Mouse (Mus musculus): Measurements from ENCODE around the gene Gm12830. TPM values are rescaled to one million over a fixed set of nuclear protein-coding genes. Genes with fewer than 3 reads are reported as not detected.

Gene Gm12830
- polyA plus RNA-seq, 1 experiment, result not detected

- no peak for DNase-seq (ENCODE audit: low read depth)
Observed at GRCm38 (mm10) chr4:114844600-114844999, 23.1 kb downstream of the Gm12830 start.

- no peak for DNase-seq (ENCODE audit: low read depth)
Observed at GRCm38 (mm10) chr4:114845622-114846021, 24.1 kb downstream of the Gm12830 start.

DNA sequence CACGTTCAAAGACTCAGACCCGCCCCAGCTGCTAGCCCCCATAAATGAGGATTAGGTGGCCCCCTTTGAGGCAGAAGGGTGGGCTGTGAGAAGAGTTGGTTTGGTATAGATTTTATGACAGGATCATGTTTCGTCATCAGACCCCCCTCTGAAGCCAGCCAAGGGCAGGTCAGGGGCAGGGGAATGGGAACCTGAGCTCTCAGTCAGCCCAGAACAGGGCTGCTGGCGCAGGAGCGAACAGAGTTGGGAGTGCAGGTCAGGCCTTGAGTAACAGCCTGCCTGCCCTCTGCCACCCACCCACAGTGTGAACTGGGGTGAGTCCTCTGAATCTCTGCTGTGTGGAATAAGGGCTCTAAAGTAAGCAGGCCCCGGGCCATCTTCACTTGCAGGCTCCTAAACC is 25.2 kb downstream of the Gm12830 start:
- no peak for DNase-seq (ENCODE audit: low read depth)

DNA sequence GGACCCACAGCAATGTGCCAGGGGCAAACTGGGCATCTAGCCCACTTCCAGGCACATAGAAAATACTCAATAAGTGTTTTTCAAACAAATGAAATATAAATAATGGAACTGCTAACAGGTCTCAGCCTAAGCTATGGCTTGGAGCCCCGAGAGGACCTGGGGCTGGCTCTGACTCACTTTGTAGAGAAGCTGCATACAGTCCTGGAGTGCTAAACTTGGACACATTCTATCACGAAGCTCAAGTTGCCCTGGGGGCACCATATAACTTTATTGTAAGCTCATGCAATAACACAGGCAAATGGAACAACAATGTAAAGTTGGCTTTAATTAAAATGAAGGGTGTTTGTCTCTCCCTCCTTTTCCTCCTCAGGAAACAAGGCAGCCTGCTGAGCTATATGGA is 32.4 kb downstream of the Gm12830 start:
- DNase-seq (ENCODE audit: low read depth), result no peak

DNA sequence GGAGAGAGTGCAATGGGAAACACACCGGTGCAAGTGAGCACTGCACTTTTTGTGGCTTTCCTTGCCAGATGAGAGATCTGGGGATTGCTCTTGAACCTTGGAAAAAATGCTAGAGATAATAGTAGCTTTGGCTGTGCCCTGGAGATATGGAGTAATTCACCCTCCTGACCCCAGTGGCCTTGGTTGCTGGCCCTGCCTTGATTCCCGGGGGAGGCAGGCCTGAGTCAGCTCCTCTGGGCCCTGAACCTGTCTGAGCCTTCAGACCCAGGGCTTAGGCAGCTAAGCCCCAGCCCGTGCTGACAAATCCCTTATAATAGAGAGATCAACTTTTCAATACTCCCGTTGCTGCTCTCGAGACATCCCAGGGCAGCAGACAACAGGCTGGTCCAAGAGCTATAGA is 36.9 kb downstream of the Gm12830 start:
- no peak for DNase-seq (ENCODE audit: low read depth)

GRCm38 (mm10) chr4:114863166-114863565 is 41.6 kb downstream of the Gm12830 start:
- no peak for DNase-seq (ENCODE audit: low read depth)

DNA sequence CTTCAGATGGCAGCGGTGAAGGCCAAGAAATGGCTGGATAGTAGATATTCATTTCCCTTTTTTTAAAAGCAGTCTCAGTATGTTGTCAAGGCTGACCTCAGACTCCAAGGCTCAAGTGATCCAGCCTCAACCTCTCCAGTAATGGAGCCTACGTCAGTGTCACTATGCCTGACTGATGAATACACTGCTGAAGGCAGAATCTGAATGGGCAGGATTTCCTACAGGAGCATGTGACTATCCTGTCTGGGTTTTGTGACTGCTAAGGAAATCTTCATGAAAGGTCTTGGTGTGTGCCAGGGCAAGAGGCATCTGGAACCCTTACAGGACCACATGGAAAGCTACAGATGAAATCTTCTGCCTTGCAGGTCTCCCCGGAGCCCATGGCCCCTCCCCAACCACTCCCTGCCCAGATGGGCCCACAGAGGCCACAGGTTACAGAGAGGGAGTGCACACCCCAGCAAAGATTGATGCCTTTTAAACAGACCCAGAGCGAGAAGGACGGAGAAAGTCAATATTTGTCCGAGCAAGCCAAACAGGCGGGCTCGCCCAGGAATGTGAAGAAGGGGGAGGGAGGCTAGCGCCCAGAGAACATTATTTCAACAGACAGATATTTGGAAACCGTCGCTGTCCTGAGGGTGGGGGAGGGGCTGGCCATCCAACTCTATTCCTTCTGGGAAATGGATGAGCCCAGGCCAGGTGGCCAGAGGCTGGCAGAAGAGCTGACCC is 48.4 kb downstream of the Gm12830 start:
- DNase-seq (ENCODE audit: low read depth), result no peak

- no peak for DNase-seq (ENCODE audit: low read depth)
Observed at GRCm38 (mm10) chr4:114876441-114876972, 55.0 kb downstream of the Gm12830 start.

DNA sequence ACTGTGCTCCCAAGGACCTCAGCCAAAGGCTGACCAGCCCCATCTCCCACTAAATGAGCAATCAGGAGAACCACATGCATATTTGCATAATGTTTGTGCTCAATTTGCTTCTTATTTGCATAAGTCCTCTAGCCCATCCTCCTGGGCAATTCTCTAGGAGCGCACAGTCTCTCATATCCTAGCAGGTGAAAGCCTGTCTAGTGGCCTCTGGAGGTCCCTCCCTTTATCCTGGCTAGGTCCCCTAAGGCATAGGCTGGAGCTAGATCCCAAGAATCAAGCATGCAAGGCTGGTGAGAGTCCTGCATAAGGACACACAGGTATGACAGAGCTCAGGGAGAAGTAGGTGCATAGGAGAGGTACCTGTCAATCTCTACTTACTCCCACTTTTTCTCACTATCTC is 60.7 kb downstream of the Gm12830 start:
- DNase-seq (ENCODE audit: low read depth), result no peak

GRCm38 (mm10) chr4:114897853-114898252 is 76.3 kb downstream of the Gm12830 start:
- no peak for DNase-seq (ENCODE audit: low read depth)

GRCm38 (mm10) chr4:114899885-114900284 is 78.4 kb downstream of the Gm12830 start:
- no peak for DNase-seq (ENCODE audit: low read depth)

DNA sequence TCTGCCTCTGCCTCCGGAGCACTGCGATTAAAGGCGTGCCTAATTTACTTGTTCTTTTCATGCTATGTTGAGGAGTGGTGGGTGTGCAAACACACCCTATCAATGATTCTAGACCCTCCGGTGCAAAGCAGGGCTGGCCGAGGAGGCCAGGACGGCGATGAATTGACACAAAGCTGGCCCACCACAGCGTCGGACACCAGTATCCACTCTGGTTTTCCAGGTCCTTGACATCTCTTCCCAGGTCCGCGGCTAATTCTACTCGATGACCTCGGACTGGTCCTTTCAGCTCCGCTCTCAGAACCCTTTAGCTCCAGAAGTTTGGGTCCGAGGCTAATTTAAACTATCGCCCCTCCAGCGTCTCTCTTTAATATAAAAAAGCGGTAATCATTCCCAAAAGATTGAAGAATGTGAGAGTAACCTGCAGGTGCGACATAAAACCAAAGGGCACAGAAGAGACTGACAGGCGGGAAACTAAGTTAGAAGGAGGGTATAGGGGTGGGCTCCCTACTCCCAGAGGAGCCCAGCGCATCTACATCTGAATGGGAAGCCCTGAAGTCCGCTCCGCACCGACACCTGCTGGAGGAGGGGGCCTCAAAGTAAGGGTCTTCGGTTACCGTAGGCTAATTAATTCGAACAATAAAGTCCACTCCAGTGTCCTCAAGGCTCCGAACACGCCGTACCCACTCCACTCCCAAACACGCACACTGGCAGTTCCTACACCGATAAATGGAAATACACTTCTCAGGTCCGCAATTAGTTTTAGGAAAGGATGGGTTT is 79.5 kb downstream of the Gm12830 start:
- DNase-seq (ENCODE audit: low read depth), result no peak

GRCm38 (mm10) chr4:114901643-114902351 is 80.3 kb downstream of the Gm12830 start:
- DNase-seq (ENCODE audit: low read depth), result no peak

DNA sequence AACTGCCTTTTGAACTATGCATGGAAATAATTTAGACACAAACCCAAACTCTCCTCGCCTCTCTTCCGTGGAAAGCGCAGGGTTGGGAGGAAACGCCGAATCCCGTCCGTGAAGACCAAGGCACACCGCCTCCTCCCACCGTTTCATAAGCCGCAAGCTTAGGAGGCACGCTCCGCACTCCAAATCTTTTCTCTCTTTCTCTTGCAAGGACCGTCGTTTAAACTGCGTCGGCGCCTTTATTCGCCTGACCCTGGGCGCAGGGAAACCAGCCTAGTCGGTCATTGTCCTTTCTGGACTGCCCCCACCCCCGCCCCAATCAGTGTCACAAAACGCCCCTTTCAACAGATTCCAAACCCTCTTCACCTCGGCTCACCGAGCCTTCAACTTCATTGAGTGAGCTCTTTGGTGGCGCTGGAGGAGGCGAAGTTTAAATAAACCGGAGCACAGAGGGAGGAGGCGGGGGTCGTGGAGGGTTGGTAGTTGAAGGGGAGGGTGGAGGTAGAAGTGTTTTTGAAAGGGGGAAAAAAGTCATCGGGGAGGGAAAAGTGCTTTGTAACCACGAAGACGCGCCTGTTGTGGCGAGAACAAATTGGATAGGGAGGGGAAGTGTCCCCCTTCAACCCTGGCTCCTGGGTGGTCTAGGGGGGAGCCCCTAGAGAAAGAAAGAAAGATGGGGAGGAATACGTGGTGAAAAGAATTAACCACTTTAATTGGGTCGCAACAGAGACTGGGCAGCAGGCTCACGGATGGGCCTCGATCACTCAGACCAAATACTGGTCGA is 81.3 kb downstream of the Gm12830 start:
- no peak for DNase-seq (ENCODE audit: low read depth)

- no peak for DNase-seq (ENCODE audit: low read depth)
Observed at GRCm38 (mm10) chr4:114903422-114903782, 81.9 kb downstream of the Gm12830 start.

GRCm38 (mm10) chr4:114905501-114905900 is 84.0 kb downstream of the Gm12830 start:
- no peak for DNase-seq (ENCODE audit: low read depth)

Other genes starting within 250 kb of the Gm12830 start
- 0.47 and 0.53 TPM in 2 replicates for gene Foxd2, start 87.2 kb downstream of the Gm12830 start, polyA plus RNA-seq (2012; rRNA removed)
- not detected in 2 replicates for gene Foxe3, start 104.3 kb downstream of the Gm12830 start, polyA plus RNA-seq (2012; rRNA removed)
- 17.3 and 21.5 TPM in 2 replicates for gene Cmpk1, start 165.5 kb downstream of the Gm12830 start, polyA plus RNA-seq (2012; rRNA removed)
- gene Stil, start 178.4 kb downstream of the Gm12830 start, polyA plus RNA-seq (2012; rRNA removed), result 0.39 and 0.49 TPM in 2 replicates
- gene Tal1, start 234.7 kb downstream of the Gm12830 start, polyA plus RNA-seq (2012; rRNA removed), result 1.8 and 2.1 TPM in 2 replicates

Data from gonadal fat pad, adult 2 months (tissue).